Mouse (Mus musculus) olfactory bulb, adult 2 months (tissue): ENCODE results near the gene Slc6a2.

Experiments used
- CTCF ChIP-seq: fragments of 200-500 bp; IDR thresholded peaks from 2 replicates; pipeline ENCODE4 v1.5.1; 2012; ENCODE audit warnings: low read depth, mild to moderate bottlenecking, low read length, moderate library complexity; ENCODE audit not compliant: insufficient read depth
- POLR2A ChIP-seq: fragments of 200-500 bp; IDR thresholded peaks from 2 replicates; pipeline ENCODE4 v1.6.1; 2012; ENCODE audit warnings: mild to moderate bottlenecking, low read depth, low read length, moderate library complexity; ENCODE audit not compliant: insufficient read depth

DNA sequence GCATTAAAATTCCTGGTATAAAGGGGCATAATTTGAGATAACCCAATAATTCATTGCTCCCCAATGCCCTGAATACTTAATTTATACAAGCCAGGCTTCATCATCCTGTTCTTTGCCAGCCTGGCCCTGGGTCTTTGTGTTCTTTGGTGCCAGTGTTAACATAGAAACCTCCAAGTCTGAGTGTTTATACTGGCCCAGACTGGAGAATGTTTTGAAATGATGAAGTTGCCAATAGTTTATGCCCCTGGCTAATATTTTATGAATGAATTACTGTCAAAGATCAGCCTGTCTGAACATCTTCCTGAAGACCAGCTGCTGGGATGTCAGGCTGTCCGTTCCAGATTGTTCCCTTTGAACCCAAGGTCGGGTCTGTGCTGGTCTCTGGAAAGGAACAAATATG lies 4.7 kb downstream of the Slc6a2 start:
- no peak for TF ChIP-seq CTCF
- no peak for TF ChIP-seq POLR2A
